Mouse (Mus musculus) 416B (cell line): ENCODE results near the gene Dennd5a.

Source experiments
- DNase-seq: peaks from one replicate; pipeline ENCODE4 v3.0.0; 2011; ENCODE audit warnings: low read depth

Dennd5a gene

DNA sequence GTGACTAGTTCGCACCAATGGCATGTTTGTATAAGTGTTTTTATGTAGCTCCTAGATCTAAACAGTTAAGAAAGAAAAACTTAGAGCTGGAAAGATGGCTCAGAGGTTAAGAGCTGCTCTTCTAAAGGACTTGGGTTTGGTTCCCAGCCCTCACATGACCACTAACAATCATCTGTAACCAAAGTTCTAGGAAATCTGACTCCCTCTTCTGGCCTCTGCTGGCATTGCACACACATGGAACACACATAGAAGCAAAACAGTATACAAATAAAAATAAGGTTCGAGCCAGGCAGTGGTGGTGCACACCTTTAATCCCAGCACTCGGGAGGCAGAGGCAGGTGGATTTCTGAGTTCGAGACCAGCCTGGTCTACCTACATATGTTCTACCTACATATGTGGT lies 3.4 kb upstream of the Dennd5a start:
- DNase-seq: no peak

DNA sequence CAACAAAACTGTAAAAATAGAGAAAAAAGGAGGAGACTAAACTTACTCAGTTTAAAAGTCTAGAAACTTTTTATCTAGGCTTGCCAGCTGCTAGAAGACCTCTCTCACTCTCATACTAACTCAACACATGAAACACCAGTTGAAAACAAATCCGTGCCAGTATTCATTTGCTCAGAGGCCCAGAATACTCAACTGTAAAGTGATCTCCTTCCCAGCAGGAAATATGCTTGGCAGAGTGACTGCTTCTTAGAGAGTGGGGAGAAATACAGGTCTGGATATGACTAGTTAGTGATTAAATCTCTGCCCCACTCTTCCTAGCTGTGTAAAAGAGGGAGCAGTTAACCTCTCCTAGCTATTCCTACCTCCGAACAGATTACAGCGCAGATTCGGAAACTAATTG lies 2.3 kb upstream of the Dennd5a start:
- no peak for DNase-seq

DNA sequence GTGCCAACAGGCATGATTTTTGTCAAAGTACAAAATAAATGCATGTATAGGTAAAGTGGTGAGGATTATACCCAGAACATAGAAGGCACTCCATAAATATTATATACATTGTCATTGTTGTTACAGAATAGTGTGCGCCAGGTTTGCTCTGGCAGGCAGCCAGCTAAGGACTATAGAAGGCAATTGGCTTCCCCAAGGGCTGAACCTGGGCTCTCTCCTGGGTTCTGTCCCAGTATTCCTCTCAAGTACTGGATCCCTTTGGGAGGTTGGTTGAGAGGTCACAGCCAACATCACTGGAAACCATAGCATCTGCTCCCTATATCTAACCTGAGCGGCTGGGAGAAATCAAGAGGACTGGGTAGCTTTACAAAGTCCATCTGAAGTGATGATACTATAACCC lies 1.3 kb upstream of the Dennd5a start:
- DNase-seq: no peak

- no peak for DNase-seq
Observed at GRCm38 (mm10) chr7:109960613-109961154, 414 bp upstream of the Dennd5a start.

GRCm38 (mm10) chr7:109958843-109959715 lies 1.2 kb downstream of the Dennd5a start:
- no peak for DNase-seq

- DNase-seq: peak; percentile 59
Observed at GRCm38 (mm10) chr7:109957996-109958789, 2.1 kb downstream of the Dennd5a start.

- no peak for DNase-seq
Observed at GRCm38 (mm10) chr7:109954622-109955401, 5.5 kb downstream of the Dennd5a start.

GRCm38 (mm10) chr7:109951297-109951696 lies 9.0 kb downstream of the Dennd5a start:
- no peak for DNase-seq

DNA sequence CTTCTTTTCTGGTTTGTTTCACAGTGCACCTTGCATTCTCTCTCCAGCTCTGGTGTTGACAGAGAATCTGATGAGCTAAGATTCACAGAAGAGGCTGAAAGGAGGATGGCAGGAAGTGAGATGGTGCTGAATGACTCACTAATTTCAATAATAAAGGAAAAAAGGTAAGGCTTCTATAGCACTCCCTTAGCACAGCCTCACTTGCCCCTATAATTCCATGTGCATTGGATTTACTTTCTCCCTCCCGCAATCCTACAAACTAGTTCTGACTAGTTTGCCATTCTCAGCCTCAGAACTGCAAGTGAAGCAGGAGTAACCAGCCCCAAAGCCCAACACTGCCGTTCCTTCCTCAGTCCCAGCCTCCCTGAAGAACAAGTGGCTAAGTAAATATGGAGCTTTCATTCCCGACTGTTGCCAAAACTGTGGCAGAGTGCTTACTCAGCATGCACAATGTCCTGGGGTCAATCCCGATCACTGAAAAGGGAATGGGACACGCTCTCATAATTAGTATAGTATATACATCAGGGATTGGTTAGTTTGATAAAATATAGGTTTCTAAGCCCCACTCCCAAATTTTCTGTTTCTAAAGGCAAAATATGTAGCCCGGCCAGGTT lies 15.7 kb downstream of the Dennd5a start:
- no peak for DNase-seq

- peak; percentile 18 for DNase-seq
Observed at GRCm38 (mm10) chr7:109929628-109930027, 30.6 kb downstream of the Dennd5a start.

DNA sequence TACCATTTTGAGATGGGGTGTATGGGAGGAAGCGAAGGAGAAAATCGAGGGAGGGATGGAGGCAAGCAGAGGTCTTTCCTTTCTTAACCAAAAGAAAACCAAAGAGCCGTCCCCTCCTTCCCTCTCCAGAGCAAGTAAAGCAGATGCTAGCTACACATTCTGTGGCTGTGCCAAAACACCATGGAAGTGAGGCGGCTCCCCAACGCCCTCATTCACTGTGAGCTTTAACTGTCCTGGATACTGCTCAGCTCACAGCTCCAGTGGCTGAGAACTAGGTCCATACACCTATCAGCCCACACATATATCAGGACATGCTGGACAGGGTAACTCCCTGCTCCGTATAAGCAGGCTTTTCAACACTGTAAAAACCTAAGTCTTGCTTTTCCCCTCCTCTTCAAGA lies 31.9 kb downstream of the Dennd5a start:
- no peak for DNase-seq

DNA sequence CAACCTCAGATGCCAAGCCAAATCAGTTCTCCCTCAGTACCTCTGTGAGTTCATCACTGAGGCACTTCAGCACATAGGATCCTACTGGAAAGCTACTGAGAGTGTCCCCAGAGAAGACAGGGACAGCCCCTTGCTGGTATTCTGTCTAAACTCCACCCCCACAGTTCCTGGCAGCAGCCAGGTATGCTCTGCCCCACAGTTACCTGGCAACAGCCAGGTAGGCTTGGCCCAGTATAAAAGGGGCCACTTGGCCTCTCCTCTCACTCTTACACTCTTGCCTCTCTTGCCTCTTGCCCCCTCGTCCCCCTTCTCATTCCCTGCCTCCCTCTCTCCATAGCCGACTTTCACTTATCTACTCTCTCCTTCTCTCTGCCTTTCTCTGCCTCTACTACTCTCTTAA lies 35.3 kb downstream of the Dennd5a start:
- DNase-seq: no peak

- DNase-seq: no peak
Observed at GRCm38 (mm10) chr7:109922889-109923288, 37.4 kb downstream of the Dennd5a start.

GRCm38 (mm10) chr7:109906165-109906564 lies 54.1 kb downstream of the Dennd5a start:
- no peak for DNase-seq

- DNase-seq: no peak
Observed at GRCm38 (mm10) chr7:109900921-109901320, 59.3 kb downstream of the Dennd5a start.

- peak; percentile 14 for DNase-seq
Observed at GRCm38 (mm10) chr7:109898911-109899310, 61.4 kb downstream of the Dennd5a start.

GRCm38 (mm10) chr7:109892530-109892929 lies 67.7 kb downstream of the Dennd5a start:
- DNase-seq: peak; percentile 68

GRCm38 (mm10) chr7:109891786-109892185 lies 68.5 kb downstream of the Dennd5a start:
- DNase-seq: no peak

DNA sequence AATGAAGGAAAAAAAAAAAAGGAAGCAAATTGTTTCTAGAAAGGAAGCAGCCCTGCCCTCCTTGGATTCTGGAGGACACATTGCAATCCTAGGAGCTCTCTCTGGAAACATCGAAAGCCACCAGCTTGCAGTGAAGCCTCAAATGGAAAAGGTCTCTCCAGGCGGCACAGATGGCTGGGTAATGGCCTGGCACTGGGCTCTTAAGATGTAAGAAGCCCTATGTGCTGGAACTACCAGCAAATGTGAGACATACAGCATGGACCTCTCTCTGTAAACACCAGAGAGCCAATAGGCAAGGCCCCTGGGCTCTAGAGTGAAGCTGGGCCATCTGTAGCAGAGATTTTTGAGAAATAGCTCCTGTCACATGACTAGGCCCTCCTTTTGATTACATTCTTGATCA lies 70.0 kb downstream of the Dennd5a start:
- no peak for DNase-seq

GRCm38 (mm10) chr7:109889300-109889699 lies 71.0 kb downstream of the Dennd5a start:
- DNase-seq: peak; percentile 84

GRCm38 (mm10) chr7:109886249-109886648 lies 74.0 kb downstream of the Dennd5a start:
- DNase-seq: peak; percentile 35

DNA sequence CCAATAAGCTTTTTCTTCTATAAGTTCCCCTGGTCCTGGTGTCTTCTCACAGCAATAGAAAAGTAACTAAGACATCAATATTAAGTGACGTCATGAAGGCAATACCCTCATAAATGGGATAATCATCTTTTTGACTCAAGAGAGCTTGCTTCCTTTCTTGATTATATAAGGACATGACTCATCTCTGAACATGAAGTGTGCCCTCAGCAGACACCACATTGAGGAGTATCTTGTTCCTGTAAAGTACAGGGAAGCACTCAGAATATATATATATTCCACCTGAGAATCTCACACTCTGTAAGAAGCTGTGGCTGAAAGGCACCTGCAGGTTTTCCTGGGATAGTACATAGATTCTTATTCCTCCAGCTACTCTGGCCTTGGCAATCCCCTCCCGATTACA lies 77.7 kb downstream of the Dennd5a start:
- peak; percentile 54 for DNase-seq
